Mouse (Mus musculus) E14TG2a.4 (cell line): Measurements from ENCODE around the gene Cfap157.

Experiments used
- CTCF ChIP-seq: conservative IDR thresholded peaks from 2 replicates; pipeline ENCODE4 v1.5.1; 2014; ENCODE audit warnings: low read length
- NANOG ChIP-seq: IDR thresholded peaks from 2 replicates; pipeline ENCODE4 v1.6.1; 2014; ENCODE audit warnings: borderline replicate concordance, low read length, mixed read lengths
- POU5F1 ChIP-seq: IDR thresholded peaks from 2 replicates; pipeline ENCODE4 v1.6.1; 2014; ENCODE audit warnings: low read length, borderline replicate concordance

DNA sequence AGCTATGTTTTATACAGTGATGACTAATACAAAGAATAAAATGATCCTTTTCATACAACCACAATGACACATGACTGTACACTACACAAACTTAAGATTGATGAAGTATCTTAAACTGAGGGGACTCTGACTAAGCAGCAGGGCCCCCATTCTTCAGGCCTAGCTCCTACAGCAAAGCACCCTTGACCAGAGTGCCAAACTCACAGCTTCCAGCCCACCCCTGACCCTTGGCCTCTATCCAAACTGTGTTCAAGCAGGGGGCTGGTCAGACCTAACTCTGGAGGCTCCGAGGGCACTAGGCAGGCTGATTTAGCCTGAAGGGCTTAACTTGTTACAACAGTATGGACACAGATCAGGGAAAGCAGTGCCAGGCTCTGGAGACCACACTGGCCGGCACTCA lies 4.4 kb upstream of the Cfap157 start:
- TF ChIP-seq CTCF (no peak), POU5F1 (no peak), NANOG (no peak)
